Mouse (Mus musculus): Measurements from ENCODE around the gene Gm26602.

Gm26602 gene

GRCm38 (mm10) chr10:79953946-79954345 lies 43.3 kb downstream of the Gm26602 start:
- in situ Hi-C loops (cut with MboI; ENCODE audit: unreplicated experiment in 2 of 2), result loop anchor here (5.0 to 25.0 kb wide), 2 partner anchors 122 to 308 kb away; partner anchors contain the start of genes Dazap1 (in 1 of the 2) and Gamt (in 1 of the 2)

- in situ Hi-C loops (cut with MboI; ENCODE audit: unreplicated experiment in 2 of 2), result loop anchor here (5.0 to 25.0 kb wide), 4 partner anchors 33 to 307 kb away; partner anchors contain the start of genes R3hdm4 (in 2 of the 2), Cfd (in 1 of the 2), Dazap1 (in 1 of the 2) and Gamt (in 1 of the 2)
These were observed 45.0 kb downstream of the Gm26602 start for GRCm38 (mm10) chr10:79955691-79956090.

GRCm38 (mm10) chr10:79956643-79957154 lies 46.0 kb downstream of the Gm26602 start:
- in situ Hi-C loops (cut with MboI; ENCODE audit: unreplicated experiment in 2 of 2), result loop anchor here (5.0 to 25.0 kb wide), 4 partner anchors 34 to 306 kb away; partner anchors contain the start of genes R3hdm4 (in 2 of the 2), Cfd (in 1 of the 2), Dazap1 (in 1 of the 2) and Gamt (in 1 of the 2)

GRCm38 (mm10) chr10:79958140-79958816 lies 47.6 kb downstream of the Gm26602 start:
- in situ Hi-C loops (cut with MboI; ENCODE audit: unreplicated experiment in 2 of 2), result loop anchor here (5.0 to 25.0 kb wide), 4 partner anchors 36 to 304 kb away; partner anchors contain the start of genes R3hdm4 (in 2 of the 2), Cfd (in 1 of the 2), Dazap1 (in 1 of the 2) and Gamt (in 1 of the 2)

- in situ Hi-C loops (cut with MboI; ENCODE audit: unreplicated experiment in 2 of 2), result loop anchor here (5.0 to 25.0 kb wide), 4 partner anchors 37 to 303 kb away; partner anchors contain the start of genes R3hdm4 (in 2 of the 2), Cfd (in 1 of the 2), Dazap1 (in 1 of the 2) and Gamt (in 1 of the 2)
These were observed 48.8 kb downstream of the Gm26602 start for GRCm38 (mm10) chr10:79959412-79959811.

GRCm38 (mm10) chr10:79959847-79960601 lies 49.4 kb downstream of the Gm26602 start, which contains the start of gene Wdr18:
TSS of gene Wdr18 (plus strand) at chr10:79960152.
- in situ Hi-C loops (cut with MboI; ENCODE audit: unreplicated experiment in 2 of 2), result loop anchor here (5.0 to 25.0 kb wide), 5 partner anchors 38 to 302 kb away; partner anchors contain the start of genes R3hdm4 (in 2 of the 2), Cbarp (in 1 of the 2), Cfd (in 1 of the 2) and Dazap1 (in 1 of the 2)
